Mouse (Mus musculus) heart, adult 18-20 months (tissue): ENCODE results near the gene Tspan9. TPM values are rescaled to one million over a fixed set of nuclear protein-coding genes. Genes with fewer than 3 reads are reported as not detected.

ENCODE experiments used
- DNase-seq, 2 experiments: peaks; one replicate each; pipeline ENCODE4 v3.0.0; 2021 to 2022; ENCODE audit warnings: mixed read lengths in 1 of 2
- total RNA-seq, 2 experiments: library from RNA; stranded (reverse); gene quantifications; 2 replicates each; pipeline ENCODE4 v1.2.3; 2021

The Tspan9 gene
- total RNA-seq, 2 experiments from 2014 or later: 83.1 to 104 TPM

DNA sequence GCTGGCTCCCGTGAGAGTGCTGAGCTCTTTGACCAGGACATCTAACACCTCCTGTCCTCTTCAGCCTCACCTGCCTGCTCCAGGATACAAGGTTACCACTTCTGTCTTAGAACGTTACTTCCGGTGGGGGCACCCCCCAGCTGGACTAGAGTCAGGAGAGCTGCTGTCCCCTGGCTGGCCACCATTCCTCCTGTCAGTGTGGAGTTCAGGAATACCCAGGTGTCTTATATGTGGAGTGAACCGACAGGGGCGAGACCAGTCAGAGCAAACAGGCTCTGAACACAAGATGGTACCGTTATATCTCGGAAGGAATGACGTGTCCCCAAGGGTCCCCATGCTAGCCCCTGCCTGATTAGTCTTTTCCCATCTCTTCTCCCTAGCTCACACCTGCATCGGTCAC is 106.8 kb downstream of the Tspan9 start:
- no peak for DNase-seq

DNA sequence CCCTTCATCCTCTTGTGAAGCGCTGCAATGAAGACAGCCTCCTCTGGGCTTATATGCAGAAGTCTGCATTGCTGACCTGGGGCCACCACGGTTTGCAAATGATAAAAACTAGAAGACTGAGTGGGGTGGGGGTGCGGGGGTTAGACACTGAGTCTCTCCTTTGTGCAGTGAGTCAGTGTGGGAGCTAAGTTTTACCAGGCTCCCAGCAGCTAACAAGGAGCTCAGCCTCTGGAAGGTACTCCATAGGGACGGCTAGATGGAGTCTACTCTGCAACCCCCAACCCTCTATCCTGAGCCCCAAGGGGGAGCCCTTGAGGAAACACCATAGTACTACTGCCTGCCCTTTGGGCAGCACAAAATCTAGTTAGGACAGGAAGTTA is 107.5 kb downstream of the Tspan9 start:
- no peak for DNase-seq

DNA sequence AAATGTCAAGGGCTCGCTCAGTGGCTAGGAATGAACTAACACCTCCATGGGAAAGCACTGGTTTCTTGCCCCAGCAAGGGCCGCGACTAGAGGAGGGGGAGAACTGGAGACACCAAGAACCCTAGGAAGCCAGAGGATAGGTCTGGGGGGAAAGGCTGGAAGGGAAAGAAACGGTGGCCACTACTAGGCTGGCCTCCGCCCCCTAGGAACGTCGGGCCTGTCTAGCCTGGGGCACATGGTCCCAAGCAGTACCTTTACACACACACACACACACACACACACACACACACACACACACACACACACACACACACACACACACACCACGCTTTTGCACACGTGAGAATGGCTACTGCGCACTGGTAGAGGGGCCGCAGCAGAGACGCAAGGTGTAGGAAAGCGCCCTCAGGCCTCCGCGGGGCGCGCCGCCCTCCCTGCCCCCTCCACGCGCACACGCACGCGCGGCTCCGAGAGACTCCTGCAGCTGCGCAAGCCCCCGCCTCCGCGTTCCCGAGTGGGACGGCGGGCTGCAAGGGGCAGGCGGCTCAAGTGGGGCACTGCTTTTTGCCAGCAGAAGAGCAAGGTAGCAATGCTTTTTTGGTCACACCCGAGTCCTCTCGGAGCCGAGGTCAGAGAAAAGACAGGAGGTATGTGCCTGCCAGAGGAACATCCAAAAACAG is 108.0 kb downstream of the Tspan9 start:
- DNase-seq: peak; percentile 23 to 56

DNA sequence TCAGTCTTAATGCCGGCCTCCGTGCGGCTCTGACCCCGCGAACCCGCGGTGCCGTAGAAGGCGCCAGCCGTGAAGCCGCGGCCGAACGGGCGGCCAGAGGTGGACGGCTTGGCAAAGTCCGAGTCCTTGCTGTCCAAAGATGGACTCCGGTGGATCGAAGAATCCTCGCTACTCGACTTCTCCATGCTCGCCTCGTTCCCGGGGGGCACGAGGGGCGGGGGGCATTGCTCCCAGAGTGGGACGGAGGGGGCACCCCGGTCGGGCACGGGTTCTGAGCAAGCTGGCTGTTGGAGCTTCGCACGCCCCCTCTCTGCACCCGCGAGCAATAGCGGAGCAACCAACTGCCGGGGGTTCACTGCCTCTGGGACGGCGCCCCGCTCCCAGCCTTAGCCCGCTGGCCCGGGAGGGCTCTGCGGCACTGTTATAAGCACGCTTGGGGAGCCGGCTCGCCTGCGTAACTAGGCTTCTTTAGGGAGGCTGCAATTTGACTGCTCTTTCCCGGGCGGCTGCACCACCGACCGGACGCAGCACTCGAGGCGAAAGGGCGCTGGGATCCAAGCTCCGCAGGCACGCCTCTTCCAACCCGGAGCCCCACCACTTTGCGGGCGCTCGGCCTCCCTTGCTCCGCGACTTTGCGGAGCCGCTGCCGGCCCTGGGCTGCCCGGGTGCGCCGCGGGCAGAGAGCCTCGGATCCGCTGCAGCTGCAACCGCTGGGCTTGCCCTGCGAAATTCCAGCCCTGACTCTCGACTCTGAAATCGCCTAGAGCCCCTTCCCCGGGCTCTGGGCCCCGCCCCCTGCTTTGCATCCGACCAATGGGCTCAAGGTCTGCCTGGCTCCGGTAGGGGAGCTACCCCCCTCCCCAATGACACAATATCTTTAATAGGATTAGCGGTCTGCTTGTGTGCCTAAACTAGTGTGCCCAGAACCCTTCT is 108.8 kb downstream of the Tspan9 start:
- peak; percentile 75 to 76 for DNase-seq

DNA sequence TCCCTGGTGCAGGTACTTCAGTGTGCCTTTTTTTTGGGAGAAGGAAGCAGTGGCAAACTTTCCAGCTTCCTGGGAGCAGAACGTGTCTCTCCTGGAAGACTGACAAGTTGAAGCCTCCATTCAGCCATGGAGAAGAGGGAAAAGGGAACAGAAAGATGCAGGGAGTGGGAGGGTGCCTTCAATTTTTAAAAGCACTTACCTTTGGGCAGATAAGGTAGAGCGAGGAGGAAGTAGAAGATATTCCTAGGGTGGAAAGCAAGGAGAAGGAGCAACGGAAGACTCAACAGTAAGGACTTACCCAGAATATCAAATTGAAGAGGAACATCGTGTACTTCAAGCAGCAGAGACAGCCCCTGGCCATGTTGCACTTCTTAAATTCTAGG is 109.5 kb downstream of the Tspan9 start:
- DNase-seq: no peak

DNA sequence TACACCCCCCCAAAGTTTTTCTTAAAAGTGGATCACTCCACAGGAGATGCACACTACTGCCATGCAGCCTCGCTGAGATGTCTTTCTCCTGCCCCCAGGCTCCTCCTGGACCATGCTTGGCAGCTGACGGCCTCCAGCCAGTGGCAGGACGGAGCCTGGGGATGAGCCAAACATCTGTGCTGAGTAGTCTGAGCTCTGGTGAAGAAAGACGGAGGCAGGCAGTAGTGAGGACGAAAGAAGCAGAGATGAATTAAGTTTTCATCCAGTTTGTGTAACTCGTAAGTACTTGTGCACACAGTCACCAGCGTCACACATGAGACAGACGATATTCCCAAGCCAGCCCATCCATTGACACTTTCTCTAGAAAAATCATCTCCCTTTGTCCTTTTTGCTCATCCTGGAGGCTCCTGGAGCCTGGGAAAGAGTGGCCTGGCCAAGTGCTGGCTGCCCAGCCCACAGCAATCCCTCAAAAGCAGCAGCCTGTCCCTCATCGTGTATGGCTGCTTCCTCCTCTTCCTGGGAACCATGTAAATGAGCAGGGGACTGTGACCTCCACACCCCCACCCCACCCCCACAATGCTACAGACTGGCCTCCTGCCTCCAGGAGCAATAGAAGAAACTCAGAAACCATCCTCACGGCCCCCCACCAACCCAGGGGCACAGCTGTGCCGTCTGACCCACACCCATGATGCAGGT is 110.1 kb downstream of the Tspan9 start:
- DNase-seq: peak; percentile 62 to 64

DNA sequence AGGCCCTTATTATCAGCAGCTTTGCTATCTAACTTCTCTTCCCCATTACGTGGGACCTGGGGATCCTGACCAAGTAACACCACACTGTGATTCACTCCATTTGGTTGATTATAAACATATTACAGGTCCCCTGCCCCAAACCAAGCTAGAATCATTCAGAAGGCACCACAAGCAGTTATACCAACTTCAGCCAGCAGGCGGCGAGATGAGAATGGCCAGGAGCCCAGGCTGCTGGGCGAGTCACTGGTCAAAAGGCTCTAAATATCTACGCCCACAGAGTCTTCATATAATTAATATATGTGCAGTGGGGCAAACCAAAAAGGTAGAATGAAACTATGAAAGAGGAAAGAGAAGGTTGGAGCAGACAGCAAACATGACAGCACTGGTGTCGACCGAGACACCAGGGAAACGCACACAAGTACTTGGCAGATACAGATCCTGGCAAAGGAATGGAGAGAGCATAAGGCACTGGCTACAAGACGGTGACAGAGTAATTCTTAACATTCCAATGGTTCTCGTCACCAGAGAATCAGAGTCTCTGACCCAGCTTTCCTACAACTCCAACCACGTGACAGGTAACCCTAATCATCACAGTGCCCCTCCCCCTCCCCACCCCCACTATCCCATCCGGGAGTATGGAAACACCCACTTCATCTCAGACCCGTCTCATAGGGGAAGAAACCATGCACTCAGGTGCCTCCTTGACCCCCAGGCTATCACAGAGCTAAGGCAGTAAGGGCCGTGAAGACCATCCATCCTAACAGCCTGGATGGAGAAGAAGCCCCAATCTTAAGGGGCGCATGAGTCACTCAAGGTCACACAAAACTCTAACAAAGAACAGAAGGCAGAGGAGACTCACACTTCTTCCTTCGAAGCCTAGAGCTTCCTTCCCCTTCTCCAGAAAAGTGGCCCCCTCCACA is 110.9 kb downstream of the Tspan9 start:
- peak; percentile 71 to 97 for DNase-seq

DNA sequence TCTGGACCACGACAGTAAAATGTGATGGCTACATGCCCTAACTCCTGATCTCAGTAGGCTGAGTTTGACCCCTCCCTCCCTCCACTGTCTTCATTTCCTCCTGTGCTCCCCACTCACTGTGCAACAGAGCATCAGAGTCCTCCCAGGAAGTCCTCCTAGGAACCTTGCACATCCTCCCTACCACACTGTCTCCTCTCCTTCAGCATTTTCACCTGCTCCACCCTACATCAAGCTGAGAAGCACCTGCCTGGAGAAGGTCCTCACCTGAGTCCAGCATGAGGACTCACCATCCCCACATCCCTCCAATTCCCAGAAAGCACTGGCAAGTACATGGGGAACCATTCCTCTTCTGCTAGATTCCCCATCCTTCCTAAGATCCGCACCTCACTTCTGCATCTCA is 111.8 kb downstream of the Tspan9 start:
- DNase-seq: no peak

DNA sequence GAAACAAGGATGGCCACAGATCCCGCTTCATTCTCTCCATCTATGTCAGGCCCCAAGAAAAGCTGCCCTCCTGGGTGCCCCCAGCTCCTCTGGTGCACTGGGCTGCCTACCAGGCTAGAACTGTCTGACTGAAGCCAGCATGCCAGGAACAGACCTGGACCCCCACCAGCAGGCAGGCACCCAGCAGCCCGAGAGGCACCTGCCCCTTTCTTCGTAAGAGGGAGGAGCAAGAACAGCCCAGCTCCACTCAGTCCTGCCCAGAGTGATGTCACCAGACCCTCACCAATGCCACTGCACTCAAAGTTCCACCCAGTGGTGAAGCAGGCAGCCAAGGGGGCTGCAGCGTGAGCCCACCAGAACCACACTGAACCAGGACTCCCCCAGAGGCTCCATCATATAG is 112.3 kb downstream of the Tspan9 start:
- DNase-seq: peak in 1 of 2 experiments; percentile 55

DNA sequence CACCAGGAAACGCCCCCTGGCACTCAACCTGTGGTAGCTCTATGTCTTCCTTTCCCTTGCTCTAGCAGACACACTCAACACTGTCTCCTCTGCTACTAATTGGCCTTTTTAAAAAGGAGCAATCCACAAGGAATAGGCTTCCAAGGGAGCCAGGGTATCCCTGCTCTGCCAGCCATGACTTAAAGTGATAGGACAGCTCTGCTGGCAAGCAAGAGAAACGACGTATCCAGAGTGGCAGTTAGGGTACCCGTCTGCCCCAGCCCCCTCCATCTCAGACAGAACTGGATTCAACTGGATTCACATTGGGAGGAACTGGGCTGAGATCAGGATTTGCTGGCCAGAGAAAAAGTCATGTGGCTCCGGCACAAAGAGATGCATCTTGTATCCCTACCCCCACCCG is 112.9 kb downstream of the Tspan9 start:
- DNase-seq: no peak

DNA sequence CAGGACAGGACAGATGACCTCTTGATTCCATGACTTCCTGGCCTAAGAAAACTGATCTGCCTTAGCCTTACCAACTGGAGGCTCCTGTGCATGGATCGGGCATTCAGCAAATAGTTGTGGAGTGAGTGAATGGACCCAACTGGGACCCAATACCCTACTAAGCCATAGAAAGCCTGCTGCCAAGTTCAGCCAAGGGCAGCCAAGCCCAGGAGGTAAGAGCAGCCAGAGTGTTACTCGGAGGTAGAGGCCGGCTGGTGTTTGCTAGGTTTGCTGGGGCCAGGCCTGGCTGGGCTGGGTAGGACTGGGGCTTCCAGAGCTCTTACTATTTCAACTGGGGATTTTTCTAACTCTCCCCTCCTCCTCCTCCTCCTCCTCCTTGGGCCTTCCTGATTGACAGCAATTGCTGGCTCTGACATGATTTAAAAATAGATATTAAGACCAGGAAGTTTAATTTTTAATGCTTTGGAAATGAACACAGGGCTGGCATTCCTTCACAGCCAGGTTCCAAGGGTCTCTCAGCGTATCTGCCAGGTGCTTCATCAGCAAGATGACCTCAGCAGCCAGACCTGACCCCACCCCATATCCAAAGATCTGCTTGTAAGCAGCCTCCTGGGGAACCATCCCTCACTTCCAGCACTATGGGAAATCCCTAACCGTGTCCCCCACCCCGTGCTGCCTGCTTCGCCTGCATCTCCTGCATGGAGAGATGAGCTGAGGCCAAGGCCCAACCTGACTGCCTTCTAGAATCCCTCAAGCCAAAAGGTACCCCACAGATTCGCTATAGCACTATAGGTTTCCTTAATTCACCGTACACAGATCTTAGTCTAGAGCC is 113.7 kb downstream of the Tspan9 start:
- DNase-seq: peak in 1 of 2 experiments; percentile 27

DNA sequence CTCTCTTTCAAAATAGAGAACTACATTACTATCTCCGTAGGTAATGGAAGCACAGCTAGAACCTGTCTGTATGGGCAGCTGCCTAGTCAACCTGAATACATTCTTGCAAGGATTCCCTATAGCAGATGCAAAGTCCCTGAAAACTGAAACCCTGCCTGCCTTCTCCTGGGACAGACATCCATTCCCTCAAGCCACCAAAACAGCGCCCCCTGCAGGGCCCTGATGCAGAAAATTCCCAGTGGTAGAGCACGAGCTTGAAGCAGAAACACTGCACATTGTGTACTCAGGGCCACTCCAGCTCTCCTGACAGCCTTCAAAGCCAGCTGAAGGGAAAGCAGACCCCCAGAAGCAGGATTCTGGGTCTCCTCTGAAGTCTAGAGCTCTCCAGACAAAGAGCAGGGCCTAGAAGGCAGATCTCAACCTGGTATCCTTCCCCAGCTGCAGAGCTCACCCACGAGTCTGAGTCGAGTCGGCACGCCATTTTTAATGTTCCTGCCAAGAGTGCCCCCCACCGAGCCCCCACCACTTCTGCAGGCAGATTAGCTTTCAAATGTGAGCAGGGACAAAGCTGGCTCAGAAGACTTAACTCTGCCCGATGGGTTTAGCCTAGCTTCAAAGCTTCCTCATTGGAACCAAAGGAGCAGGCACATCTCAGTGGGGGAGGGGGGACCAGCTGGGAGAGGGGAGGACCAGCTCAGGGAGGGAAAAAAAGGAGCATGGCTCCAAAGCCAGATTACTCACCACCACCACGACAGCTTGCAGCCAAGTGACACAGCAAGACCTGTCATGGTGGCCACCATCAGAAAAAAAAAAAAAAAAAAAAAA is 115.1 kb downstream of the Tspan9 start:
- no peak for DNase-seq

DNA sequence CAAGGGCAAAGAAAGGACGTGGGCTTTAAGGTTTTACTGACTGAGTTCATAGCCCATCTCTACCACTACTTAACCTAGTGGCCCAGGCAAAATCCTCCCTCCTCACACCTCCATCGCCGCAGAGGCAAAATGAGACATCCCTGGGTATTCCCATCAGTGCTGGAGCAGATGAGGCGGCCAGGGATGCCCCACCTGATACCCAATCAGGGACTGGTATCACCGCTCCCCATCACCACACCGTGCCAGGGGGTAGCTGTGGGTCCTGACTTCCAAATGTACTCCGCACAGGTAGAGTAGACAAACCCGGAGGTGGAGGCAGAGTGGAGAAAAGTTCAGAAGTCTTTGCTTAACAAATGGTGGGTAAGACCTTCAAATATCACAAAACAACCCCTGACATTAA is 117.4 kb downstream of the Tspan9 start:
- DNase-seq: no peak

DNA sequence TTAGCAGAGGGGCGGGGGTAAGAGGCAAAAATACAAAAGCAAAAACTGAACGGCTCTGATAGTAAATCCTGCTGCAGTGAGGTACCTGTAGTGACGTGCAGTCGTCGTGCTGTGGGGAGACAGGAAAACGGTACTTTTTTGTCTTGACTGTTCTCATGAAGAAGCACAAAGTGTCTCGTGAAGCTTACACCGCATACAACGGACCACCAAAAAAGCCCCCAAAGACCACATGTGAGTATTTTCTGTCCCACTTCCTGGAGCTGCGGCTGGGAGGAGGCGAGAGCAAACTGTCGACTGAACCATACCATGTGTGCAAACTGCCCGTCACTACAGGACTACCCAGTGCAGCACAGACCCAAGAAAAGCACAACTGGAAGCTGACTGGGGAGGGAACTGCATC is 117.8 kb downstream of the Tspan9 start:
- DNase-seq: no peak

DNA sequence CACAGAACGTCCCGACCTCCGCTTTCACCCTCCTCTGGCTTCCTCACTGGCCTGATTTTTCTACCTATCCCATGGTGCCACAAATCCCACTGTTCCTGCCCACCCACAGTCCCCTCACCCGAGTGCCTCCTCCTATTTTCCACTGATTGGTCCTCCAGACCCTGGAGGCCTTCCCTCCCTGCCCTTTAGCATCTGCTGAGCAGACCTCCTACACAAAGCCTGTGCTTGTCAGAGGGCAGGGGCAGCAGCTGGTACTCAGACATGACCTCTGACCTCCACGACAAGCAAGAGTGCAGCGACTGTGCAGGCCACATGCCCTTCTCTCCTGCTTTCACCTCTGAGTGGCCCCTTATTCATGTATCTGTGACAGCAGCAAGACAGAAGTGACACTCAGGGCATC is 121.2 kb downstream of the Tspan9 start:
- DNase-seq: no peak

DNA sequence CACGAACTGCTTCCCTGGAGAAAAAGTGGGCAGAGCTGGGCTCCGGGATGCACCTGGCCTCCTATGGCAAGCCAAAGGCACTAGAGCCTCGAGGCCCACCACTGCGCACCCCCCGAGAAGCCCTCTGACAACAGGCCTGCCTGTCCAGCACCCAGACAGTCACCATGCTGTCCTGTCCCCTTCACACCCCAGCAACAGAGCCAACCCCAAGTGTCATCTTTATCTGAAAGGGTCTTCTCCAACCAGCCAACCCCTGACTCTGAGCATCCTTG is 121.5 kb downstream of the Tspan9 start:
- DNase-seq: no peak

DNA sequence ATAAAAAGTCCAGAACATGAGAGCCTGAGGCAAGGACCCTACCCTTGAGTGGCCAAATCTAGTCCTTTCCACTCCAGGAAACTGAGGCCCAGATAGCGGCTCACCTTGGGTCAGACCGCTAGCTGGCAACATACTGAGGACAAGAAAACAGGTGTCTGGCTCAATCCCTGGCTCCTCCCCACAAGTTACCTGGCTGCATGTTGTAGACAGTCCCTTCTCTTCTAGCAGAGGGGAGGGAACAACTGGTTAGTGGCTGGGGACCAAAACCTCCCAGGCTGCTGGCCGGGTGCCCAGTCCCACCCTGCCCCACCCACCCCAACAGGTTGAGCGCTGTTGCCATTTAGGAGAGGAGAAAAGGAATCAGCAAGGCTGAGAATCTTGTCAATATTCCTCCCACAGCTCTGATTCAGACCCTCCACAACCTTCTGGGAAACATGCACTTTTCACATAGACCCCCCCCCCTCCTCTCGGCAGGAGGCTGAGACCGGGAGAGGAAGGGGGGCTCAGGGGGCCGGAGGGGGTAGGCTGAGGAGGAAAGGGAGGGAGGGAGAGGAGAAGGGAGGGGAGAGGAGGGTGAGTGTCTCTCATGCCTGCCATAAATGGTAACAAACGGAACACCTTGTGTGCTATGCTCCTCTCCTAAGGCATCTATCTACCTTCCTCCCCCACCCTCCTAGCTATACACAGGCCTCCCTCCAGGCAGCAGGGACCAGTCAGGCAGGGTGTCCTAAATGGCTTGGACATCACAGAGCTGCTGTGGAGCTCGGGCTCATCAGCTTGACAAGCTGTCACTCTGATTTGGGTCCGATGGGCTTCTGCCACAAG is 122.1 kb downstream of the Tspan9 start:
- DNase-seq: no peak

DNA sequence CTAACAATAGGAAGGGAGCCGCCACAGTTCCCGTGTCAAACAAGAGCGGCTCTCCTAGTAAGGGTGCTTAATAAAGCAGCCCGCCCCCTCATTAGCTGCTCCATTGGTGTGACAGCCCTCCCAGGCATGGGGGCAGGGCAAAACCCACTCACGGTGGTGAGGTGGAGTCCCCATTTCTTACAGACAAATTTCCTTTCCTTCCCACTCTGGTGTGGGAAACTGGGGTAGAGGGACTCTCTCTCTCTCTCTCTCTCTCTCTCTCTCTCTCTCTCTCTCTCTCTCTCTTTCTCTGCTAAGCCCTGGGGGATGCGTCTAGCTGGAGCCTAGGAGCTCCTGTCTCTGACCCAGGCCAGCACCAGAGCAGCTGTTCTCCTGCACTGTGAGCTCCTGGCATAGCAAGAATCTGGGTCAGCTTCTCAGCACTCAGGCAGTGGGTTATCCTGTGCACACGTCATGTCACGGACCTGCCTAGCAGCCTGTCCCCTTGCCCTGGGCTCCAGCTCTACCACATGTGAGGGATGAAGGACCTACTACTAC is 122.8 kb downstream of the Tspan9 start:
- DNase-seq: no peak

DNA sequence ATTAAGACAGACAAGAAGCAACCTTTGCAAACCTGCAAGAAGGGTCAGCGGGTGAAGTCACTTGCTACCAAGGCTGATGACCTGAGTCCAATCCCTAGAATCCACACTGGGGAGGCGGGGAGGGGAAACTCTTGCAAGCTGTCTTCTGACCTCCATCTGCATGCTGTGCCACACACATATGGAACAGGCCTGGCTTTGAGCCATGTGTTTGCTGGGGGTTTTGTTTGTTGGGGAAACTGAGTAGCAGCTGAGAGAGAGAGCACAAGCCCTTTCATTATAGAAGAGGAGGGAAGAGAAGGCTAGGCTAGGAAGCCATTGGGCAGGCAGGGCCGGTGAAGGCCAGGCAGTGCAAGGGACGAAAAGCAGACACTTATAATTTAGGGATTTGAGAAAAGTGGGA is 123.3 kb downstream of the Tspan9 start:
- no peak for DNase-seq
